Mouse (Mus musculus): Measurements from ENCODE around the gene Timm13. TPM values are rescaled to one million over a fixed set of nuclear protein-coding genes. Genes with fewer than 3 reads are reported as not detected.

Timm13 gene
- polyA plus RNA-seq, 1 experiment from 2014 or later: 233 TPM

DNA sequence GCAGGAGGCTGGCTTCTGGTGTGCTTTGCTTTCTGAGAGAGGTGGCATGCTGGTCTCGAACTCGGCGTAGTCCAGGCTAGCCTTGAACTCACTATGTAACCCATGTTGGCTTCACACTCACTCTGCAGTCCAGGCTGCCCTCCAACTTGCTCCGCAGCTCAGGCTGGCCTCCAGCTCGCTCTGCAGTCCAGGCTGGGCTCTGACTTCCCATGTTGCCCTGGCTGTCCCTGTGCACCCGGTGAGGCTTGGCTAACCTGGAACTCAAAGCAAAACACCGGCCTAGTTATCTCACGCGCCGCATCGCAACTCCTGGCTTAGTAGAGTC, 45.1 kb downstream of the Timm13 start:
- ATAC-seq: 0 out of 2 replicates have a peak, but pooled peaks have one; percentile 2
- H3K27me3 ChIP-seq (replicated peaks; ENCODE audit: insufficient read depth, low read length): no peaks in the 10 kb centered on the region
- 20% methylated on average over 11 of the region's 11 CpGs for WGBS
- H3K4me1 ChIP-seq (ENCODE audit: insufficient read depth, low read depth, low read length): peaks cover 5% of the 10 kb centered on the region; the same call in 1 of the 2 replicates
- H3K36me3 ChIP-seq (ENCODE audit: insufficient read depth, low read length): no peaks in the 10 kb centered on the region
- peak overlapping the region; percentile 81 for H3K4me3 ChIP-seq (ENCODE audit: low read depth, low read length)
- peak; percentile 25 for DNase-seq (ENCODE audit: low spot score)
- TF ChIP-seq EP300 (IDR thresholded peaks at IDR 0.05) (no peak), CTCF (IDR thresholded peaks at IDR 0.05) (no peak)
- peak overlapping the region; percentile 100 for H3K4me2 ChIP-seq (replicated peaks; ENCODE audit: low read depth, low read length)
- peak overlapping the region; percentile 50 for H3K9ac ChIP-seq (replicated peaks; ENCODE audit: low read depth)
- no peak overlapping the region for H3K27ac ChIP-seq (ENCODE audit: low read length)
- H3K9me3 ChIP-seq (ENCODE audit: low read length): no peaks in the 10 kb centered on the region

DNA sequence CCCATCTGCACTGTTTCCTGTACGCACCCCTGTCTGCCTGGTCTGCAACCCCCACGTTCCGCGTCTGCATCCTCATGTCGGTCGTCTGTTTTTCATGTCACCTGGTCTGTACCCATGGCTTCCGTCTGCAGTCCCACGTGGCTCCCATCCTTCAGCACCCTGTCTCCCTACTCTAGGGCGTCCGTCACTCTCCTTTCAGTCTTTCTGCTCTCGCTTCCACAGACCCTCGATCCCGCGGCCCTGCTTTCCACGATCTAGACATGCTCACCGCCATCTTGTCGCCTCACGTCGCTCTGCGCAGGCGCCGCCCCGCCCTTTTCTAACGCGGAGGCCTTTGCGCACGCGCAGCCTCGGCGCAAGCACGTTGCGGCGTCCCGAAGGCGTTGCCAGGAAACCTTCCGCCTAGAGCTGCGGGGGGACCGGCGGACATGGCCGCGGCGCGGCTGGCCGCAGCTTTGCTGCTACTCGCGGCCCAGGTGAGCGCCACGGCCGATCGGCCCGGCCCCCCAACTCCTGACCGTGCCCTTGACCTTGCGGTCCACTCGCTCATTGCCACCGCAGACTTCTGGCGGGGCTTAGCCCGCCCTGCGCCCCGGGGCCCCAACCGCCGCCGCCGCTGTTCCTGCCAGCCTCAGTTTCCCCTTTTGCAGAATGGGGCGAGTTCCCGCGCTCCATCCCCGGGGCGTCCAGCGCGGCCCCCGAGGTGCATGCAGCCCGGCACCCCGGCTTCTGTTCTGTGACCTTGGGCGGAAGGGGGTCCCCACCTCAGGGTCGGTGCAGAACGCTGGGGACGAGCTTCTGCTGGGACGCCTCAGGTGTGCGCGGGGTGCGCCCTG, 45.6 kb downstream of the Timm13 start, which contains the start of the genes Lsm7 and Sppl2b:
TSS of gene Lsm7 (minus strand) at position 297 of the 836 bp plus-strand sequence.
TSS of gene Sppl2b (plus strand) at position 363 of the 836 bp plus-strand sequence.
- H3K27me3 ChIP-seq (replicated peaks; ENCODE audit: insufficient read depth, low read length): no peaks in the 10 kb centered on the region
- WGBS: under 1% methylated on average over 77 of the region's 81 CpGs
- peak within 1 kb of the TSS; percentile 81 for H3K4me3 ChIP-seq (ENCODE audit: low read depth, low read length)
- ATAC-seq: peak; percentile 91
- no peaks in the 10 kb centered on the region for H3K9me3 ChIP-seq (ENCODE audit: low read length)
- no peaks in the 10 kb centered on the region for H3K36me3 ChIP-seq (ENCODE audit: insufficient read depth, low read length)
- TF ChIP-seq CTCF (IDR thresholded peaks at IDR 0.05): no peak
- no peak for TF ChIP-seq EP300 (IDR thresholded peaks at IDR 0.05)
- peaks cover 5% of the 10 kb centered on the region; the same call in 1 of the 2 replicates for H3K4me1 ChIP-seq (ENCODE audit: insufficient read depth, low read depth, low read length)
- H3K27ac ChIP-seq (ENCODE audit: low read length): no peak within 1 kb of the TSS
- peak within 1 kb of the TSS; percentile 50 for H3K9ac ChIP-seq (replicated peaks; ENCODE audit: low read depth)
- peak; percentile 96 for DNase-seq (ENCODE audit: low spot score)
- H3K4me2 ChIP-seq (replicated peaks; ENCODE audit: low read depth, low read length): peak within 1 kb of the TSS; percentile 100

Other genes starting within 250 kb of the Timm13 start
- 41.7 and 42.9 TPM in 2 replicates for gene Btbd2, start 243.9 kb downstream of the Timm13 start, polyA plus RNA-seq (2015; fragmentation: Nextera tagmentation; extraction: Ambion mirVana)
- 92.2 and 103 TPM in 2 replicates for gene Mknk2, start 222.9 kb downstream of the Timm13 start, polyA plus RNA-seq (2015; fragmentation: Nextera tagmentation; extraction: Ambion mirVana)
- gene Mob3a, start 199.0 kb downstream of the Timm13 start, polyA plus RNA-seq (2015; fragmentation: Nextera tagmentation; extraction: Ambion mirVana): 32.6 and 37.0 TPM in 2 replicates
- 28.7 and 28.8 TPM in 2 replicates for gene Izumo4, start 198.8 kb downstream of the Timm13 start, polyA plus RNA-seq (2015; fragmentation: Nextera tagmentation; extraction: Ambion mirVana)
- 49.3 and 58.2 TPM in 2 replicates for gene Ap3d1, start 158.7 kb downstream of the Timm13 start, polyA plus RNA-seq (2015; fragmentation: Nextera tagmentation; extraction: Ambion mirVana)
- 7.4 and 9.6 TPM in 2 replicates for gene Dot1l, start 145.8 kb downstream of the Timm13 start, polyA plus RNA-seq (2015; fragmentation: Nextera tagmentation; extraction: Ambion mirVana)
- 27.0 and 29.4 TPM in 2 replicates for gene Sf3a2, start 102.8 kb downstream of the Timm13 start, polyA plus RNA-seq (2015; fragmentation: Nextera tagmentation; extraction: Ambion mirVana)
- gene Plekhj1, start 102.3 kb downstream of the Timm13 start, polyA plus RNA-seq (2015; fragmentation: Nextera tagmentation; extraction: Ambion mirVana): 59.9 and 69.1 TPM in 2 replicates
- gene Amh, start 95.7 kb downstream of the Timm13 start, polyA plus RNA-seq (2015; fragmentation: Nextera tagmentation; extraction: Ambion mirVana): 0.07 TPM in 1 of 2 replicates, not detected in the other
- gene Jsrp1, start 87.5 kb downstream of the Timm13 start, polyA plus RNA-seq (2015; fragmentation: Nextera tagmentation; extraction: Ambion mirVana): 0.25 TPM in 1 of 2 replicates, not detected in the other
- gene Oaz1, start 74.3 kb downstream of the Timm13 start, polyA plus RNA-seq (2015; fragmentation: Nextera tagmentation; extraction: Ambion mirVana): 1,344 and 1,416 TPM in 2 replicates
- not detected in 2 replicates for gene Lingo3, start 56.9 kb downstream of the Timm13 start, polyA plus RNA-seq (2015; fragmentation: Nextera tagmentation; extraction: Ambion mirVana)
- gene Lsm7, start 45.8 kb downstream of the Timm13 start, polyA plus RNA-seq (2015; fragmentation: Nextera tagmentation; extraction: Ambion mirVana): 129 and 138 TPM in 2 replicates
- gene Sppl2b, start 45.7 kb downstream of the Timm13 start, polyA plus RNA-seq (2015; fragmentation: Nextera tagmentation; extraction: Ambion mirVana): 26.5 and 26.8 TPM in 2 replicates
- 0.04 TPM in 1 of 2 replicates, not detected in the other for gene Tmprss9, start 29.1 kb downstream of the Timm13 start, polyA plus RNA-seq (2015; fragmentation: Nextera tagmentation; extraction: Ambion mirVana)
- gene Lmnb2, start 17.3 kb upstream of the Timm13 start, polyA plus RNA-seq (2015; fragmentation: Nextera tagmentation; extraction: Ambion mirVana): 6.9 and 7.3 TPM in 2 replicates
- 131 and 145 TPM in 2 replicates for gene Gadd45b, start 29.1 kb upstream of the Timm13 start, polyA plus RNA-seq (2015; fragmentation: Nextera tagmentation; extraction: Ambion mirVana)
- 1.0 and 1.4 TPM in 2 replicates for gene Gng7, start 114.0 kb upstream of the Timm13 start, polyA plus RNA-seq (2015; fragmentation: Nextera tagmentation; extraction: Ambion mirVana)
- not detected in 2 replicates for gene Diras1, start 124.7 kb upstream of the Timm13 start, polyA plus RNA-seq (2015; fragmentation: Nextera tagmentation; extraction: Ambion mirVana)
- 15.4 and 16.0 TPM in 2 replicates for gene Slc39a3, start 136.5 kb upstream of the Timm13 start, polyA plus RNA-seq (2015; fragmentation: Nextera tagmentation; extraction: Ambion mirVana)
- gene Sgta, start 159.2 kb upstream of the Timm13 start, polyA plus RNA-seq (2015; fragmentation: Nextera tagmentation; extraction: Ambion mirVana): 102 and 103 TPM in 2 replicates
- gene Thop1, start 169.1 kb upstream of the Timm13 start, polyA plus RNA-seq (2015; fragmentation: Nextera tagmentation; extraction: Ambion mirVana): 14.0 and 15.1 TPM in 2 replicates
- gene Creb3l3, start 197.9 kb upstream of the Timm13 start, polyA plus RNA-seq (2015; fragmentation: Nextera tagmentation; extraction: Ambion mirVana): 0.40 and 0.57 TPM in 2 replicates
- 118 and 121 TPM in 2 replicates for gene Map2k2, start 204.9 kb upstream of the Timm13 start, polyA plus RNA-seq (2015; fragmentation: Nextera tagmentation; extraction: Ambion mirVana)
- gene Zbtb7a, start 234.3 kb upstream of the Timm13 start, polyA plus RNA-seq (2015; fragmentation: Nextera tagmentation; extraction: Ambion mirVana): 58.2 and 62.0 TPM in 2 replicates

Data from lung, postnatal 0 days (tissue).